Mouse (Mus musculus) forebrain, embryonic 13.5 days (tissue): Measurements from ENCODE around the gene Lzic. TPM values are rescaled to one million over a fixed set of nuclear protein-coding genes. Genes with fewer than 3 reads are reported as not detected.

Source experiments
- ATAC-seq: fragments of 200-750 bp; cut with Nextera tagmentation; 2 replicates; pipeline ENCODE4 v1.8.0; 2017
- H3K27ac ChIP-seq: fragments of 300-500 bp; sonication (generic); 2 replicates; pipeline ENCODE4 v1.5.1; 2015; ENCODE audit warnings: inconsistent platforms, mild to moderate bottlenecking, moderate library complexity
- H3K27me3 ChIP-seq: fragments of 300-500 bp; sonication (generic); 2 replicates; pipeline ENCODE4 v1.6.1; 2015; ENCODE audit warnings: mild to moderate bottlenecking, inconsistent platforms
- H3K36me3 ChIP-seq: fragments of 300-500 bp; sonication (generic); 2 replicates; pipeline ENCODE4 v1.6.1; 2015; ENCODE audit warnings: mild to moderate bottlenecking, inconsistent platforms; ENCODE audit not compliant: poor library complexity, severe bottlenecking
- H3K4me1 ChIP-seq: fragments of 300-500 bp; sonication (generic); 2 replicates; pipeline ENCODE4 v1.6.1; 2015; ENCODE audit warnings: inconsistent platforms
- H3K4me2 ChIP-seq: fragments of 300-500 bp; sonication (generic); 2 replicates; pipeline ENCODE4 v1.6.1; 2015; ENCODE audit warnings: inconsistent platforms, mild to moderate bottlenecking, moderate library complexity
- H3K4me3 ChIP-seq: fragments of 300-500 bp; sonication (generic); 2 replicates; pipeline ENCODE4 v1.5.1; 2015; ENCODE audit warnings: mild to moderate bottlenecking, inconsistent platforms
- H3K9ac ChIP-seq: fragments of 300-500 bp; sonication (generic); 2 replicates; pipeline ENCODE4 v1.6.1; 2015; ENCODE audit warnings: mild to moderate bottlenecking, inconsistent platforms
- H3K9me3 ChIP-seq: fragments of 300-500 bp; sonication (generic); replicated peaks from 2 replicates; pipeline ENCODE4 v1.6.1; 2016; ENCODE audit warnings: inconsistent platforms
- WGBS: fragments of 180-500 bp; shearing (Covaris S2); methylation state at CpG from one replicate; pipeline ENCODE4 v1.1.7; 2015; 5-methylcytosine and 5-hydroxymethylcytosine counted together
- polyA plus RNA-seq: library from polyadenylated mRNA; unstranded; fragments of >200 nt; fragmentation: Nextera tagmentation; extraction: Ambion mirVana; gene quantifications from 2 replicates; pipeline ENCODE4 v1.2.1, GENCODE M21; 2015

The Lzic gene
- polyA plus RNA-seq, 1 experiment from 2014 or later = 50.3 TPM

DNA sequence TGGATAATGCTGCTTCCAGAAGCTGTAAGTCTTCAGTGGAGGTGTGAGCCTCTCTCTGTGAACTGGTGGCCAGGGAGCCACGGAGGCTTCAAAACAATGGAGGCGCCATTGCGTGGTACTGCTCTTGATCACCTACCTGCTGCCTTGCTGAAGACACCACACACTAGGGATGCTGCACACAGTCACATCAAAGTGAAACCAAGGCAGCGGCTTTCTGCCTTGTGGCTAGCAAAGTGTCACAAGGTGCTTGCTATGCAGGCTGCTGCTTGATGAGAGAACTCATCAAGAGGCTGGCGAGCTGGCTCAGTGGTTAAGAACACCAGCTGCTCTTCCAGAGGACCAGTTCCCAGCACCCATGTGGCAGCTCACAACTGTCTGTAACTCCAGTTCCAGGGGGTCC is 30.7 kb downstream of the Lzic start:
- 93% methylated on average over 5 of the region's 5 CpGs for WGBS

DNA sequence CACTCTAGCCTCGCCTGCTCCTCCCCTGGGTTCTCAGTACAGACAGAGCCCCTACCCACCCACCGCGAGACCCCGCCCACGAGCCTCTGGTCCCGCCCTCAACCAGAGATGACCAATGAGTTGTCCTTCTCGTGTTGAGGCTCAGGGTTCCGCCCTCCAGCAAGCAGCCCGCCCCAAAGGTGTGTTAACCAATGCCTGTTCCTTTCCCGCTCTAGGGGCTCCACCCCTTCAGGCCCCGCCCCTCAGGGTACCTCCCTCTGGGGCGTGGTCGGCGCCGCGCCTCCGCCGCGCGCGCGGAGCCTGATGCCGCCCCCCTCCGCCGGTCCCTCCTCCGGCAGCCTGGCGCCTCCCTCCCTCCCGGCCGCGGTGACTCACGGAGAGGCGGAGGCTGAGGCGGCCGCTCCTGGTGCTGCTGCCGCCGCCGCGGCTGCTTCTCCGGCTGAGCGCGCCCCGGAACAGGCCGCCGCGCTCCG is 32.9 kb downstream of the Lzic start, which contains the start of gene Ctnnbip1:
Gene Ctnnbip1, plus strand, starts transcription at position 369 of the 473 bp plus-strand sequence.
- Histone ChIP-seq H3K4me3 (peak within 1 kb of the TSS; percentile 90), H3K9ac (peak within 1 kb of the TSS; percentile 93), H3K4me2 (peak within 1 kb of the TSS; percentile 93), H3K36me3 (no peaks in the 10 kb centered on the region), H3K27me3 (no peaks in the 10 kb centered on the region), H3K27ac (peak within 1 kb of the TSS; percentile 57), H3K9me3 (no peaks in the 10 kb centered on the region), H3K4me1 (peaks cover 24% of the 10 kb centered on the region)
- peak; percentile 99 for ATAC-seq
- 1% methylated on average over 35 of the region's 46 CpGs for WGBS

More for the DNA sequence above, 30.7 kb downstream of the Lzic start:
- H3K27me3 ChIP-seq = no peaks in the 10 kb centered on the region
- no peak overlapping the region for H3K4me3 ChIP-seq
- no peak overlapping the region for H3K4me2 ChIP-seq
- no peaks in the 10 kb centered on the region for H3K9me3 ChIP-seq
- H3K4me1 ChIP-seq = peaks cover 32% of the 10 kb centered on the region
- ATAC-seq = no peak
- no peak overlapping the region for H3K9ac ChIP-seq
- H3K27ac ChIP-seq = no peak overlapping the region
- no peaks in the 10 kb centered on the region for H3K36me3 ChIP-seq

DNA sequence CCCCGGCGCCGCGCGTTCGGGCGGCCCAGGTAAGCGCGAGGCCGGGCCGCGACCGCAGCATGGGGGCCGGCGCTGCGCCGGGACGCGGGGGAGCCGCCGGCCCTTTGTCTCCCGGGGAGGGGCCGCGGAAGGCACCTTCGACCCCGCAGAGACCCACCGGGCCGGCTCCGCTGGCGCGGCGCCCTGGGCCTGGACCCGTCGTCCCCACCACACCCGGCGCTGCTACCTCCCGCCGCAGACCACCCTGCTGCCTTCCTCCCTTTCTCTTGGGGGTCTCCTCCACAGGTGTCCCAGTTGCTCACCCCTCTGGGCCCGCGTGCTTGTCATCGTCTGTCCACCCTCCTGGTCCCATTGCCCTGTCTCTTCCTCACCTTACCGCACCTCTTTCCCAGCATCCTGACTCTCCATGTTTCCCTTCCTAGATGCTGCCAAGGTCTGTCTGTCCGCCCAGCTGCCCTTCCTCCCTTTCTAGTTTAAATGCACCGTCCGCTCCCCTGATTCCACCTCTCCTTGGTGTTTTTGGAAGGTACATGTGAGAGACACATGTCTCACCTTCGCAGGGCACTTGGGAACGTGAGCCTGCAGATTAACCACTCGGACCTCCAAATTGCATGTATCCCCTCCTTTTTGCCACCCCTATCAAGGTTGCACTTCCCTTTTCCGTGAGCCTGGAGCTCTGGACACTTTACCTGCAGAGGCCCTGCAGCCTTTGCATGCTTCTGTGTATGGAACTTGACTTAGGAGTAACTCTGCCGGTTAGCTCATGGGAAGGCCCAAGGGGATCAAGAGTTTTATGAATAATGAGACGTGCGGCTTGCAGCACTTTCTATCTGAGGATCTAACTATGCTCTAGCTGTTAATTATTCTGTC is 33.6 kb downstream of the Lzic start:
- peaks cover 26% of the 10 kb centered on the region for H3K4me1 ChIP-seq
- H3K27ac ChIP-seq = peak overlapping the region; percentile 57
- no peaks in the 10 kb centered on the region for H3K9me3 ChIP-seq
- H3K36me3 ChIP-seq = no peaks in the 10 kb centered on the region
- H3K4me2 ChIP-seq = peak overlapping the region; percentile 93
- WGBS = 3% methylated on average over 43 of the region's 52 CpGs
- no peaks in the 10 kb centered on the region for H3K27me3 ChIP-seq
- peak overlapping the region; percentile 90 for H3K4me3 ChIP-seq
- peak overlapping the region; percentile 93 for H3K9ac ChIP-seq
- peak; percentile 31; the same call in 1 of the 2 replicates for ATAC-seq

DNA sequence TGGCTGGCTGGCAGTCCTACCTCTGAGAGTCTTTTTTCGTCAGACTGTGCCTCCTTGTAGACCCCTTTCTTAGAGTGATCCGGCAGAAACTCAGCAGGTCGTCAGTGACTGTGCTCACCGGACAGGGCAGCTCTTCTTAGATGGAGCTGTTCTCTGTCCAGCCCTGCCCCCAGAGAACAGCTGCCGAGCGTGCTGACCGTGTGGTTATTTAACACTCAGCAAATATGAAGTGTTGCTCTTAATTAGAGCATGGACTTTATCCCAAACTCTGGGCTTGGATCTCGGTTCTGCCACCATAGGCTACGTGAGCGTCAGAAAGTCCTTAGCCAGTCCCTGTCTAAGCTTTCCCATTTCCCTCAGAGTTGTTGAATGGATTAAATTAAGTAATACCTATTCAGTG is 36.2 kb downstream of the Lzic start:
- Histone ChIP-seq H3K9me3 (no peaks in the 10 kb centered on the region), H3K4me2 (no peak overlapping the region), H3K27me3 (no peaks in the 10 kb centered on the region), H3K4me1 (peaks cover 46% of the 10 kb centered on the region), H3K27ac (no peak overlapping the region), H3K36me3 (no peaks in the 10 kb centered on the region), H3K9ac (no peak overlapping the region), H3K4me3 (no peak overlapping the region)
- WGBS = 73% methylated on average over 10 of the region's 10 CpGs
- ATAC-seq = no peak

GRCm38 (mm10) chr4:149523961-149524360 is 38.9 kb downstream of the Lzic start:
- H3K9me3 ChIP-seq = no peaks in the 10 kb centered on the region
- 42% methylated on average over 6 of the region's 6 CpGs for WGBS
- no peaks in the 10 kb centered on the region for H3K27me3 ChIP-seq
- no peak overlapping the region for H3K27ac ChIP-seq
- H3K9ac ChIP-seq = no peak overlapping the region
- H3K4me3 ChIP-seq = no peak overlapping the region
- H3K4me2 ChIP-seq = no peak overlapping the region
- no peaks in the 10 kb centered on the region for H3K36me3 ChIP-seq
- H3K4me1 ChIP-seq = peaks cover 44% of the 10 kb centered on the region
- 0 out of 2 replicates have a peak, but pooled peaks have one; percentile 27 for ATAC-seq

- no peak for ATAC-seq
- H3K9ac ChIP-seq = no peak overlapping the region
- H3K4me1 ChIP-seq = peaks cover 33% of the 10 kb centered on the region
- H3K27me3 ChIP-seq = no peaks in the 10 kb centered on the region
- no peak overlapping the region for H3K27ac ChIP-seq
- H3K4me2 ChIP-seq = no peak overlapping the region
- no peak overlapping the region for H3K4me3 ChIP-seq
- H3K36me3 ChIP-seq = no peaks in the 10 kb centered on the region
- no peaks in the 10 kb centered on the region for H3K9me3 ChIP-seq
- WGBS = 91% methylated on average over 4 of the region's 4 CpGs
These were observed 40.1 kb downstream of the Lzic start for GRCm38 (mm10) chr4:149525170-149525569.

DNA sequence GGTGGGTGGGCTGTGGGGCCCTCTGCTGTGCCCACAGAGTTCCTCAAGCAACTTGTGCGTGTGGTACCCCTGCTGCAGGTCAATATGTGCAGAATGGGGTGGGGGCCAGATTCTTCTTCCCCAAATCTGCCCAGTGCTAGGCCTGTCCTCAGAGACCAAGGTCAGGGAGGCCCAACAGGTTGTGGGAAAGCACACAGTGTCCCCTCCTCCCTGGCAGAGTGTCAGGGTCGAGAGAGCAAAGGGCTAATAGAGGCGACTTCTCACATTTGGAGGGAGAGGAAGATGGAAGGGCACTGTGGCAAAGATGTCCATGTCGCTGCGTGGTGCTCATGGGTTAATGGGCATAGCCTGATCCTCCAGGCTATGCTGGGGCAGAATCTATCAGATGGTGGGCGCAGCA is 40.8 kb downstream of the Lzic start:
- Histone ChIP-seq H3K27ac (no peak overlapping the region; the same call in 1 of the 2 replicates), H3K36me3 (no peaks in the 10 kb centered on the region)
- WGBS = 78% methylated on average over 6 of the region's 6 CpGs

GRCm38 (mm10) chr4:149526330-149526729 is 41.3 kb downstream of the Lzic start:
- ATAC-seq = peak; percentile 27; the same call in 1 of the 2 replicates
- no peaks in the 10 kb centered on the region for H3K9me3 ChIP-seq
- peak overlapping the region; percentile 3; the same call in 1 of the 2 replicates for H3K9ac ChIP-seq
- H3K36me3 ChIP-seq = no peaks in the 10 kb centered on the region
- no peak overlapping the region for H3K27ac ChIP-seq
- peaks cover 29% of the 10 kb centered on the region for H3K4me1 ChIP-seq
- H3K4me2 ChIP-seq = no peak overlapping the region; the same call in 1 of the 2 replicates
- no peak overlapping the region for H3K4me3 ChIP-seq
- 22% methylated on average over 7 of the region's 7 CpGs for WGBS
- no peaks in the 10 kb centered on the region for H3K27me3 ChIP-seq

More for the DNA sequence above, 40.8 kb downstream of the Lzic start:
- 0 out of 2 replicates have a peak overlapping the region, but pooled peaks have one; percentile 3 for H3K9ac ChIP-seq
- no peaks in the 10 kb centered on the region for H3K9me3 ChIP-seq
- H3K4me2 ChIP-seq = no peak overlapping the region
- no peaks in the 10 kb centered on the region for H3K27me3 ChIP-seq
- peaks cover 29% of the 10 kb centered on the region for H3K4me1 ChIP-seq
- H3K4me3 ChIP-seq = no peak overlapping the region
- no peak for ATAC-seq

DNA sequence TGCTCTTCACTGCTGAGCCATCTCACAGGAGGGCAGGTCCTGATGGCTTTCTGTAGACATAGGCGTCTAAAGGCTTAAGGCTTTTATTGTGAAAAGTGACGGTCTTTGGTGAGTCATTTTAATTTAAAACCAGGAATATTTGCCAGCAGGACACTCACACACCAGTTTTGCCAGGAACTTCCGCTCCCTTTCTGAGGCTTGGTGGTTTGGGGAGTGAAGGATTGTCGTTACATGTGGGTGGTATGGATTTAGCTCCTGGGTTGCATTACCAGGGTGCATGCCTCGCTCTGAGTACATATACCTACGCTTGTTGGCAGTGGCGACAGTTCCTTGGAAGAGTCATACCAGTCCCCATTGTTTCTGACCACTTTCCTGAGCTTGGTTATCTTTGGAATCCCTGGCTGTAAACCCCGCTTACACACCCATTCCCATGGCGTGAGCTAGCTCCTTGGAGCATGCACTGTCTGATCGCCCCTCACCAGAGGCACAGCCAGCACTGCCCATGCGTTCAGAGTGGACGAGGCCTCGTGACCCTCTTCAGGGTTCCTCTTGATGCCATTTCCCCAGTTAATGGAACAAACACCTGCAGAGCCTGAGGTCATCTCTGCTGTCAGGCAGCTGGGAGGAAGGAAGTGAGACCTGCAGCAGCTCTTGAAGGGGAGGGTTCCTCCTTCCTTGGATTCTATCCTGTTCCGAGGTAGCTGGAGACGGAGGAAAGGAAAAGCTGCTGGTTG is 42.8 kb downstream of the Lzic start:
- H3K27ac ChIP-seq = no peak overlapping the region
- H3K27me3 ChIP-seq = no peaks in the 10 kb centered on the region

DNA sequence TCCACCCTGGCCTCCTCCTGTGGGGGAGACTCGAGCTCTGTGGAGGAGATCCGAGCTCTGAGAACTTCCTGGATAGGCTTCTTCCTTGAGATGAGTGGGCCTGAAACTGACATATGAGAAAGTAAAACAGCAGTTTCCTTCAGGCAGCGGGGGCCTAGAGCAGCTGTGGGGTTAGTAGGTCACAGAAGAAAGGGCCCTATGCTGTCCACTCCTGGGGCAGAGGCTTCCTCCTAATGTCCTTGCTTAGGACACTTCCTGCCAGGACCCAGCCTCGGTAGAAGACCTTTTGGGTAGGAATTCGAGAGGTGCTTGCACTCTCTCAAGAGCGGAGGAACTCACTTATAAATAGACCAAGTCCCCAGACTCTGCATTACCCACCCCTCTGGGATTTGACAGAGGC is 44.7 kb downstream of the Lzic start:
- no peak for ATAC-seq
- 94% methylated on average over 6 of the region's 6 CpGs for WGBS

More for the DNA sequence above, 42.8 kb downstream of the Lzic start:
- Histone ChIP-seq H3K36me3 (no peaks in the 10 kb centered on the region), H3K4me2 (no peak overlapping the region), H3K9me3 (no peaks in the 10 kb centered on the region), H3K4me3 (no peak overlapping the region), H3K9ac (no peak overlapping the region), H3K4me1 (peaks cover 29% of the 10 kb centered on the region)
- ATAC-seq = no peak
- 83% methylated on average over 15 of the region's 15 CpGs for WGBS

DNA sequence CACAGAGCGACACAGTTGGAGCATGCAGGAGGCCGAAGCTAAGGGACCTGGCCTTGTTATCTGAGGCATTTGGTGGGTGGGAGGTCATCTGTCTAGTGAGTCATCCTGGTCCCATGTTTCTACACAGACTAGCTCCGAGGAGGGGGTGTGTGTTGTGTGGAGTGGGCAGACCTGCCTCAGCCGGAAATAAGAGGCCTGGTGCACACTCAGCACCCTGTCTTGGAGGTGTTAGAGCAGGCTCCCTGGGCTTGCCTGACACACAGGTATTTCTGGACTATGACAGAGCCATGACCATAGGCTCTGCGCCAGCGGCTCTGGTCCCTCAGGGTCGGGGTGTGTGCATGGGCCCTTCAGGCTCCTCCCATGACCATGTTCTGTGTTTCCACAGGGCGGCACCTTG is 54.4 kb downstream of the Lzic start:
- H3K9ac ChIP-seq = no peak overlapping the region
- no peaks in the 10 kb centered on the region for H3K36me3 ChIP-seq
- H3K27ac ChIP-seq = no peak overlapping the region
- H3K4me3 ChIP-seq = no peak overlapping the region
- no peaks in the 10 kb centered on the region for H3K27me3 ChIP-seq
- no peaks in the 10 kb centered on the region for H3K9me3 ChIP-seq
- H3K4me1 ChIP-seq = peaks cover 17% of the 10 kb centered on the region
- ATAC-seq = no peak
- H3K4me2 ChIP-seq = no peak overlapping the region
- WGBS = 86% methylated on average over 8 of the region's 8 CpGs

More for the DNA sequence above, 44.7 kb downstream of the Lzic start:
- H3K36me3 ChIP-seq = no peaks in the 10 kb centered on the region
- no peak overlapping the region for H3K4me2 ChIP-seq
- H3K27ac ChIP-seq = no peak overlapping the region
- H3K9me3 ChIP-seq = no peaks in the 10 kb centered on the region
- no peak overlapping the region for H3K9ac ChIP-seq
- H3K4me3 ChIP-seq = no peak overlapping the region
- peaks cover 20% of the 10 kb centered on the region for H3K4me1 ChIP-seq
- no peaks in the 10 kb centered on the region for H3K27me3 ChIP-seq

DNA sequence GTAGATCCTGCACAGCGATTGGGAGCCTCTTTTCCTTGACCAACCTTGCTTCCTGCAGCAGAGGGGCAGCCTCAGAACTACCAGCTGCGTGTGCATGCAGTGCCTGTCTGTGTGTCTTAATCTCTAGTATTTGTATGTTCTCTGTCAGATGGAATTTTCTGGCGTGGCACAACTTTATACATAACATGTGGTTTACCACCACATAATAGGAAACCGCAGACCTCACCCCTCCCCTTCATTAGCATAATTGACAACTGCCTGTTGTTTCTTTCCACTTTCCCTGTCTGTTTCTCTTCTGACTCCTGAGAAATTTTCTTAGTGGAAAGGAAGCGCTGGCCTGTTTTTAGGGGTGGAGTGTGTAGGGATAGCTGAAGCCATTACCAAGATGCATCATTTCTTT is 56.9 kb downstream of the Lzic start:
- ATAC-seq = no peak
- H3K27me3 ChIP-seq = no peaks in the 10 kb centered on the region
- 61% methylated on average over 5 of the region's 5 CpGs for WGBS
- H3K36me3 ChIP-seq = peaks cover 17% of the 10 kb centered on the region
- no peaks in the 10 kb centered on the region for H3K9me3 ChIP-seq
- peaks cover 13% of the 10 kb centered on the region for H3K4me1 ChIP-seq
- H3K9ac ChIP-seq = no peak overlapping the region
- H3K4me3 ChIP-seq = no peak overlapping the region
- no peak overlapping the region for H3K27ac ChIP-seq
- H3K4me2 ChIP-seq = no peak overlapping the region
